Mouse (Mus musculus): ENCODE results near the gene Galk2.

DNA sequence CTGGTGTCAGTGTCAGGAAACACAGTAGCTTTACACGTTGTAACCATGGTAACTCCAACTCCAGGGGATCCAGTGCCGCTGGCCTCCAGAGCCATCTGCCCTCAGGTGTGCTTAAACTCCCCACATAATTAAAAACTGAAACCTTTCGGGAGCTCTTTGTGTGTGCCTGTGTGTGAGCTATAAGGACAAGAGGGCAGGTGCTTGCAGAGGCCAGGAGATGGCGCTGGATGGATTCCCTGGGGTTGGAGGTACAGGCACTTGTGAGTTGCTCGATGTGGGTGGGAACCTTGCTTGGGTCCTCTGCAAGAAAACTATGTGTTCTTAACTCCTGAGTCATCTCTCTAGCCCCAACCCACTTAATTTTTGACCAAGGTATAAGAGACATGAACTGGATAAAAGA is 77.5 kb downstream of the Galk2 start:
- TF ChIP-seq CHD2 (IDR thresholded peaks at IDR 0.05; ENCODE audit: low read depth, low read length) (no peak), ZNF384 (IDR thresholded peaks at IDR 0.05; ENCODE audit: low read depth, low read length) (no peak), MAFK (IDR thresholded peaks at IDR 0.05; ENCODE audit: insufficient read depth, low read depth, low read length) (no peak), HCFC1 (IDR thresholded peaks at IDR 0.05; ENCODE audit: borderline replicate concordance, insufficient read depth, low read length) (no peak)
